Mouse (Mus musculus) megakaryocyte, embryonic 14.5 days (primary cell): ENCODE data around the gene Smc1b. TPM values are rescaled to one million over a fixed set of nuclear protein-coding genes. Genes with fewer than 3 reads are reported as not detected.

Experiments
- H3K27me3 ChIP-seq: replicated peaks from 2 replicates; pipeline ENCODE3; 2012; ENCODE audit warnings: inconsistent platforms
- H3K36me3 ChIP-seq: replicated peaks from 2 replicates; pipeline ENCODE3; 2012; ENCODE audit warnings: low read length, inconsistent platforms, mixed read lengths
- H3K4me1 ChIP-seq: 2 replicates; pipeline ENCODE4 v1.6.1; 2012; ENCODE audit warnings: inconsistent platforms
- H3K4me3 ChIP-seq: replicated peaks from 2 replicates; pipeline ENCODE3; 2012; ENCODE audit warnings: moderate library complexity, mild to moderate bottlenecking, inconsistent platforms
- H3K9me3 ChIP-seq: 2 replicates; pipeline ENCODE4 v1.6.1; 2012; ENCODE audit warnings: inconsistent platforms
- FLI1 ChIP-seq: IDR thresholded peaks from 2 replicates; pipeline ENCODE4 v1.6.1; 2012; ENCODE audit warnings: low read length, inconsistent platforms, mixed read lengths
- GATA1 ChIP-seq: IDR thresholded peaks from 3 replicates; pipeline ENCODE4 v1.6.1; 2012; ENCODE audit warnings: mixed read lengths, low read length, inconsistent platforms, borderline replicate concordance
- polyA plus RNA-seq: library from polyadenylated mRNA; stranded (reverse); fragments of >175 nt; gene quantifications from 2 replicates; pipeline ENCODE4 v1.2.3, GENCODE M21; 2012; ENCODE audit warnings: low replicate concordance; ENCODE audit not compliant: insufficient read depth

Smc1b gene
- polyA plus RNA-seq, 1 experiment, result not detected

- Histone ChIP-seq H3K36me3 (no peaks in the 10 kb centered on the region), H3K27me3 (peaks cover 46% of the 10 kb centered on the region), H3K4me1 (no peaks in the 10 kb centered on the region), H3K9me3 (no peaks in the 10 kb centered on the region), H3K4me3 (no peak overlapping the region)
- TF ChIP-seq FLI1 (no peak), GATA1 (no peak)
These were observed 104.0 kb downstream of the Smc1b start for GRCm38 (mm10) chr15:85027740-85028139.

- H3K27me3 ChIP-seq, result peaks cover 44% of the 10 kb centered on the region
- no peaks in the 10 kb centered on the region for H3K9me3 ChIP-seq
- no peaks in the 10 kb centered on the region for H3K4me1 ChIP-seq
- no peaks in the 10 kb centered on the region for H3K36me3 ChIP-seq
- no peak overlapping the region for H3K4me3 ChIP-seq
- TF ChIP-seq GATA1, result no peak
- TF ChIP-seq FLI1, result no peak
These were observed 105.6 kb downstream of the Smc1b start for GRCm38 (mm10) chr15:85026197-85026596.

DNA sequence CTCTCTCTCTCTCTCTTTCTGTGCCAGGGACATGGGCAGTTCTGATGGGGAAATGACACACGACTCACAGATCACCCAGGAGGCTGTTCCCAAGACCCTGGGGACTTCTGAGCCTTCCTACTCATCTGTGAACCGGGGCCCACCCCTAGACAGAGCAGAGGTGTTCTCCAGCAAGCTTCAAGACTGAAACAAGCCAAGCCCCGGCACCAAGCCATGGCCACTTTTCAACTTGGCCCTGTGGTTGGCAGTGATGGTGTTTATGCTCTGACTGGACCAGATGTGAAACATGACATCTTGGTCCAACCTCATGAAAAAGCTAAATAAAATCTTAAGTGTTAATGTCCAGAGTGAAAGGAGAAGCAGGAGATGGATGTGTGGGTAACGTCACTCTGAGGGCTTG, 109.6 kb downstream of the Smc1b start:
- Histone ChIP-seq H3K27me3 (peaks cover 72% of the 10 kb centered on the region), H3K36me3 (no peaks in the 10 kb centered on the region), H3K4me1 (peaks cover 7% of the 10 kb centered on the region), H3K9me3 (no peaks in the 10 kb centered on the region), H3K4me3 (no peak overlapping the region)
- TF ChIP-seq GATA1 (no peak), FLI1 (no peak)

DNA sequence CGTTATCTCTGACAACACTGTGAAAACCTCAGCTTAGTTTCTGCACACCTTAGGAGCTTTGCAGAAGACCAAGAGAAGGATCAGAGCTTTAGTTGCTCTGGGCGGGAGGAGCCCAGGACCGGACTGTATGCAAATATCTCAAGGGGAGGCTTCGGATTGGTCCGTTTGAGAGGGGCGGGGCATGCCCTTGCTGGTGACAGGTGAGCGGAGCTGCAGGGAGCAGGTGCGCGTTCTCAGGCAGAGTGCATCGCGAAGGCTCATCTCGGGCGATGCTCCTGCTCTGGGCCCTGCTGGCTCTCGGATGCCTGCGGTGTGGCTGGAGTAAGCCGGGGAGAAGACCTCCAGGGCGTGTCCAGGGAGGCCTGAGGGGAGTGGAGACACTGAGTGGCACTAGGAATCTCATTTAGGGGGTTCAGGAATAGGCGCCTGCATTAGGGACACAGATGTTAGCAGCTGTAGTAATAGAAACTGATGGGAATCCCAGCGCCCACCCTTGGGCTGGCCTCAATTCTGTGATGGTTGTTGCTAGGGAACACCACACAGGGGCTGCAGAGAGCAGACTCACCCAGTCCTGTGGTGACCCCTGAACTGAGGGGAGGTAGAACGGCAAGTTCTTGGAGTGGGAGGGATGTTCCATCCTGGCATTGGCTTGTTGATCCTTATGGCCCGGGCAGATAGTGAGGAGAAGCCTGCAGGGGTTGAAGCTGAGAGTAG, 114.7 kb downstream of the Smc1b start, which contains the start of gene Upk3a:
Gene Upk3a (plus strand): TSS at position 191 of the 714 bp plus-strand sequence.
- no peak for TF ChIP-seq GATA1
- TF ChIP-seq FLI1, result no peak
- peaks cover 78% of the 10 kb centered on the region for H3K27me3 ChIP-seq

DNA sequence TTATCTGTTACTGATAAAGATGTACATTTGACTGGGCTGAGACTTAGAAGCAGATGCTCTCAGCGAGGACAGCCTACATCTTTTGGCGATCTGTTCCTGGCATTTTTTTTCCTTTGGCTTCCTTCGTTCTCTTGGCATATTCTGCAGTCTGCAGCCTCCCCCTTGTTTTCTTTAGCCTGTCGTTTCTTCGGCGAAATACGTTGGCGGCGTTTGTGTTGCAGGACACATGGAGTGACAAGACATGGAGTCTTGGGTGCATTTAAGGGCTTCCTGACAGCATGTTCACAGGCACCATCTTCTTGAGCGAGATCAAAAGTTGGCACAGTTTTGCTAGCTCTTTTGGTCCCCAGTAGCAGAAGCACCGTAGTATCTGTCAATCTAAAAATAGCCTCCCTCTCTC, 116.0 kb downstream of the Smc1b start:
- Histone ChIP-seq H3K27me3 (peaks cover 74% of the 10 kb centered on the region), H3K4me1 (peaks cover 11% of the 10 kb centered on the region), H3K4me3 (no peak overlapping the region), H3K36me3 (no peaks in the 10 kb centered on the region), H3K9me3 (no peaks in the 10 kb centered on the region)
- TF ChIP-seq GATA1 (no peak), FLI1 (no peak)

More for the DNA sequence above, 114.7 kb downstream of the Smc1b start, which contains the start of gene Upk3a:
- Histone ChIP-seq H3K9me3 (no peaks in the 10 kb centered on the region), H3K36me3 (no peaks in the 10 kb centered on the region), H3K4me1 (peaks cover 11% of the 10 kb centered on the region), H3K4me3 (peak within 1 kb of the TSS; percentile 46)

Other genes starting within 250 kb of the Smc1b start
- 0.04 TPM in 1 of 2 replicates, not detected in the other for gene Gm29666, start 211.9 kb downstream of the Smc1b start, polyA plus RNA-seq
- 4.6 and 10.5 TPM in 2 replicates for gene Nup50, start 208.6 kb downstream of the Smc1b start, polyA plus RNA-seq
- gene 5031439G07Rik, start 143.4 kb downstream of the Smc1b start, polyA plus RNA-seq, result 17.6 and 21.8 TPM in 2 replicates
- not detected in 2 replicates for gene Upk3a, start 114.8 kb downstream of the Smc1b start, polyA plus RNA-seq
- gene Fam118a, start 103.0 kb downstream of the Smc1b start, polyA plus RNA-seq, result 0.97 TPM in 1 of 2 replicates, not detected in the other
- not detected in 2 replicates for gene Ribc2, start 114 bp upstream of the Smc1b start, polyA plus RNA-seq
- gene Fbln1, start 74.0 kb upstream of the Smc1b start, polyA plus RNA-seq, result not detected in 2 replicates
- gene Atxn10, start 204.3 kb upstream of the Smc1b start, polyA plus RNA-seq, result 85.4 and 97.0 TPM in 2 replicates